Mouse (Mus musculus): Measurements from ENCODE around the gene Abl2.

DNA sequence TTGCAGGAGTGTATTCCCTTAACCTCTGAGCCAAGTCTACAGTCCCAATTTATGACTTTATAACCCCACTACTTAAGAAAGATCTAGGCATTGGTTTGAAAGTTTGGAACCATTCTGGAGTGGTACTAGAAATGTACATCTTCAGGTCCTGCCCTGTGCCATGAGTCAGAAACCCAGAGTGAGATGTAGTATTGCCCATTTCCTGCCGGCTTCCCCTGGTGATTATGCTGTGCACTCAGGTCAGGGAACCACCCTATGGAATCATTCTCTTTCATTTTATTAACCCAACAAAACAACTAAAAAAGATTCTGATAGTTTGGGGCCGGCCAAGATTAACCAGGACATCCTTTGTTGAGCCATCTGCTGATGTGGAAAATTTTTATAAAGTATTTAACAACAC, 47.4 kb downstream of the Abl2 start:
- TF ChIP-seq CTCF (IDR thresholded peaks at IDR 0.05) (no peak), EP300 (IDR thresholded peaks at IDR 0.05; ENCODE audit: insufficient read depth, low read depth, low read length) (no peak), POLR2A (IDR thresholded peaks at IDR 0.05; ENCODE audit: insufficient read depth, low read depth, low read length) (no peak)

All from heart, adult 2 months (tissue).